Mouse (Mus musculus) cerebellum, postnatal 25 days (tissue): ENCODE results near the gene Ric3.

Experiments used
- DNase-seq, 2 experiments: peaks; one replicate each; pipeline ENCODE4 v3.0.0; 2021; ENCODE audit warnings: mixed read lengths in 2 of 2

The Ric3 gene

GRCm38 (mm10) chr7:109000315-109000954 lies 82.7 kb downstream of the Ric3 start:
- peak in 1 of 2 experiments; percentile 63 for DNase-seq

GRCm38 (mm10) chr7:108996156-108996555 lies 87.0 kb downstream of the Ric3 start:
- DNase-seq = no peak

- no peak for DNase-seq
Observed at GRCm38 (mm10) chr7:108993881-108994291, 89.2 kb downstream of the Ric3 start.

- DNase-seq = peak in 1 of 2 experiments; percentile 27
Observed at GRCm38 (mm10) chr7:108993230-108993629, 89.9 kb downstream of the Ric3 start.

- no peak for DNase-seq
Observed at GRCm38 (mm10) chr7:108991207-108991606, 91.9 kb downstream of the Ric3 start.

- DNase-seq = no peak
Observed at GRCm38 (mm10) chr7:108985934-108986708, 97.0 kb downstream of the Ric3 start.
